Mouse (Mus musculus): ENCODE measurements around the gene Chst5.
"Not testable (repeated sequence)": the region's sequence is repeated elsewhere in the genome, so short reads cannot be mapped to it uniquely, and the experiment has no call there.

The Chst5 gene

GRCm38 (mm10) chr8:111909621-111910450 is at the start of gene Chst5:
TSS of gene Chst5 (minus strand) at chr8:111910447.
- no peak for DNase-seq (ENCODE audit: low spot score in 2 of 2)

- no peak for DNase-seq (ENCODE audit: low spot score in 2 of 2)
Measured at GRCm38 (mm10) chr8:111957231-111957630, 47.0 kb upstream of the Chst5 start.

- DNase-seq (ENCODE audit: low spot score in 2 of 2) = no peak
Measured at GRCm38 (mm10) chr8:111955879-111956278, 45.6 kb upstream of the Chst5 start.

- no peak for DNase-seq (ENCODE audit: low spot score in 2 of 2)
Measured at GRCm38 (mm10) chr8:111954844-111955594, 44.8 kb upstream of the Chst5 start.

- DNase-seq (ENCODE audit: low spot score in 2 of 2) = no peak
Measured at GRCm38 (mm10) chr8:111951936-111952335, 41.7 kb upstream of the Chst5 start.

GRCm38 (mm10) chr8:111951317-111951716 is 41.1 kb upstream of the Chst5 start:
- DNase-seq (ENCODE audit: low spot score in 2 of 2) = no peak

GRCm38 (mm10) chr8:111950846-111951245 is 40.6 kb upstream of the Chst5 start:
- no peak for DNase-seq (ENCODE audit: low spot score in 2 of 2)

- DNase-seq (ENCODE audit: low spot score in 2 of 2) = no peak
Measured at GRCm38 (mm10) chr8:111947954-111948353, 37.7 kb upstream of the Chst5 start.

- DNase-seq (ENCODE audit: low spot score in 2 of 2) = no peak
Measured at GRCm38 (mm10) chr8:111947144-111947543, 36.9 kb upstream of the Chst5 start.

- no peak for DNase-seq (ENCODE audit: low spot score in 2 of 2)
Measured at GRCm38 (mm10) chr8:111943544-111943943, 33.3 kb upstream of the Chst5 start.

- DNase-seq (ENCODE audit: low spot score in 2 of 2) = peak; percentile 32 to 61
Measured at GRCm38 (mm10) chr8:111941101-111941454, 30.8 kb upstream of the Chst5 start.

- DNase-seq (ENCODE audit: low spot score in 2 of 2) = peak; percentile 90 to 96
Measured at GRCm38 (mm10) chr8:111940171-111941100, 30.2 kb upstream of the Chst5 start, which contains the start of gene Gabarapl2. TSS of gene Gabarapl2 (plus strand) at chr8:111940703.

GRCm38 (mm10) chr8:111939516-111940142 is 29.4 kb upstream of the Chst5 start:
- DNase-seq (ENCODE audit: low spot score in 2 of 2) = peak in 1 of 2 experiments; percentile 26

GRCm38 (mm10) chr8:111938076-111938985 is 28.1 kb upstream of the Chst5 start:
- not testable (repeated sequence) for DNase-seq (ENCODE audit: low spot score in 2 of 2)

GRCm38 (mm10) chr8:111937184-111937583 is 26.9 kb upstream of the Chst5 start:
- no peak for DNase-seq (ENCODE audit: low spot score in 2 of 2)

- no peak for DNase-seq (ENCODE audit: low spot score in 2 of 2)
Measured at GRCm38 (mm10) chr8:111934201-111934600, 24.0 kb upstream of the Chst5 start.

GRCm38 (mm10) chr8:111933348-111934076 is 23.3 kb upstream of the Chst5 start, which contains the start of gene Tmem231:
TSS of gene Tmem231 (minus strand) at chr8:111933881.
- peak; percentile 80 to 86 for DNase-seq (ENCODE audit: low spot score in 2 of 2)

GRCm38 (mm10) chr8:111932580-111933336 is 22.5 kb upstream of the Chst5 start:
- peak; percentile 61 to 71 for DNase-seq (ENCODE audit: low spot score in 2 of 2)

- DNase-seq (ENCODE audit: low spot score in 2 of 2) = no peak
Measured at GRCm38 (mm10) chr8:111931721-111932120, 21.5 kb upstream of the Chst5 start.

Data from urinary bladder, postnatal 4 days (tissue).